Comparison of ENCODE assay signal across 9 mouse cellular contexts in the genomic region with DNA sequence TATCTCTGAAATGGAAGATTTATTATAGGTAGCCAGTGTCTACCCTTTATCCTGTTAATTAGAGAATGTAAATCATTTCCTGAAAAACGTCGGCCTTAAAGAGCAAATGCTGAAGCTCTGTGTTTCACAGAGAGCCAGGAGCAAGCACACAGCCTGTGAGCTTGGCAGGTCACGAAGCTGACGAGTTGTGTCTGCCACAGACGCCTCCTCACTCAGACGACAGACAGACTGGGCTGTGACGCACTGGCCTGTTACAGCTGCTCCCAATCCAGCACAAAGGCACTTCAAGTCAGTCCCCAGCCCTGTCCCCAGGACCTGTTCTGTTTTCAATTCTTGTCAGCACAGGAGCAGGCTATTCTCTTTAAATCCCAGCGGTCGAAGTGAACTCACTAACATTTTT. TPM values are rescaled to one million over a fixed set of nuclear protein-coding genes. Genes with fewer than 3 reads are reported as not detected.
DNase-seq lines count a peak whose midpoint lies in the region; ATAC-seq lines count a peak whose summit lies in the region.
"Had no signal": no experiment of that assay in that cellular context is flagged by ENCODE, and none has a peak within 500 bp of the region (broad histone marks: within the 10 kb centered on the region; RNA-seq: fewer than 3 reads in every experiment).

No protein-coding gene starts in this region.

- H3K36me3 ChIP-seq in hindbrain, embryonic 13.5 days = no peaks in the 10 kb centered on the region
- H3K36me3 ChIP-seq in hindbrain, embryonic 11.5 days (ENCODE audit: control insufficient read depth, insufficient read depth, low read length) = peaks cover 2% of the 10 kb centered on the region; the same call in 1 of the 2 replicates
- no peaks in the 10 kb centered on the region for H3K36me3 ChIP-seq in forebrain, embryonic 15.5 days
- no peaks in the 10 kb centered on the region for H3K36me3 ChIP-seq in kidney, embryonic 15.5 days
- 0 out of 2 replicates have a peak, but pooled peaks cover 3% of the 10 kb centered on the region for H3K36me3 ChIP-seq in neural tube, embryonic 12.5 days
- H3K36me3 ChIP-seq in midbrain, embryonic 16.5 days (ENCODE audit: control insufficient read depth, insufficient read depth, low read length) = no peaks in the 10 kb centered on the region

- H3K4me2 ChIP-seq in hindbrain, embryonic 13.5 days = no peak overlapping the region
- H3K4me2 ChIP-seq in hindbrain, embryonic 11.5 days (replicated peaks; ENCODE audit: low read depth, low read length) = no peak overlapping the region
- H3K4me2 ChIP-seq in forebrain, embryonic 15.5 days (replicated peaks) = no peak overlapping the region
- H3K4me2 ChIP-seq in kidney, embryonic 15.5 days = no peak overlapping the region
- H3K4me2 ChIP-seq in neural tube, embryonic 12.5 days (replicated peaks) = peak overlapping the region; percentile 17
- no peak overlapping the region for H3K4me2 ChIP-seq in midbrain, embryonic 16.5 days (ENCODE audit: low read length)

- H3K4me3 ChIP-seq in hindbrain, embryonic 13.5 days = no peak overlapping the region
- no peak overlapping the region for H3K4me3 ChIP-seq in hindbrain, embryonic 11.5 days (ENCODE audit: low read depth, low read length)
- no peak overlapping the region for H3K4me3 ChIP-seq in forebrain, embryonic 15.5 days
- no peak overlapping the region for H3K4me3 ChIP-seq in kidney, embryonic 15.5 days (replicated peaks)
- no peak overlapping the region for H3K4me3 ChIP-seq in neural tube, embryonic 12.5 days
- no peak overlapping the region for H3K4me3 ChIP-seq in midbrain, embryonic 16.5 days (ENCODE audit: low read depth, low read length)

- no peaks in the 10 kb centered on the region for H3K9me3 ChIP-seq in hindbrain, embryonic 13.5 days
- H3K9me3 ChIP-seq in hindbrain, embryonic 11.5 days (ENCODE audit: control insufficient read depth, low read length) = no peaks in the 10 kb centered on the region
- H3K9me3 ChIP-seq in forebrain, embryonic 15.5 days = no peaks in the 10 kb centered on the region
- H3K9me3 ChIP-seq in kidney, embryonic 15.5 days (replicated peaks) = no peaks in the 10 kb centered on the region
- no peaks in the 10 kb centered on the region for H3K9me3 ChIP-seq in neural tube, embryonic 12.5 days
- H3K9me3 ChIP-seq in midbrain, embryonic 16.5 days (replicated peaks; ENCODE audit: control insufficient read depth, low read length, poor library complexity, severe bottlenecking) = no peaks in the 10 kb centered on the region

- peaks cover 5% of the 10 kb centered on the region for H3K4me1 ChIP-seq in hindbrain, embryonic 13.5 days (replicated peaks)
- no peaks in the 10 kb centered on the region for H3K4me1 ChIP-seq in hindbrain, embryonic 11.5 days (replicated peaks; ENCODE audit: control insufficient read depth, insufficient read depth, low read length)
- peaks cover 6% of the 10 kb centered on the region; the same call in 1 of the 2 replicates for H3K4me1 ChIP-seq in forebrain, embryonic 15.5 days
- H3K4me1 ChIP-seq in kidney, embryonic 15.5 days = peaks cover 27% of the 10 kb centered on the region
- peaks cover 9% of the 10 kb centered on the region; the same call in 1 of the 2 replicates for H3K4me1 ChIP-seq in neural tube, embryonic 12.5 days
- no peaks in the 10 kb centered on the region for H3K4me1 ChIP-seq in midbrain, embryonic 16.5 days (ENCODE audit: control insufficient read depth, insufficient read depth, low read length)

- no peak for DNase-seq in hindbrain, embryonic 11.5 days (ENCODE audit: low spot score)
- no peak for DNase-seq in spleen, postnatal 10 days (ENCODE audit: low spot score in 2 of 2)
- DNase-seq: cerebellum, adult 11-12 months had no signal

- 0 out of 2 replicates have a peak, but pooled peaks have one; percentile 43 for ATAC-seq in hindbrain, embryonic 13.5 days (ENCODE audit: low FRiP score)
- no peak for ATAC-seq in hindbrain, embryonic 11.5 days (ENCODE audit: low FRiP score)
- ATAC-seq in forebrain, embryonic 15.5 days (replicated peaks) = peak; percentile 87
- ATAC-seq in kidney, embryonic 15.5 days (replicated peaks; ENCODE audit: low FRiP score) = peak; percentile 91
- ATAC-seq in neural tube, embryonic 12.5 days (ENCODE audit: low FRiP score, low read depth) = peak; percentile 87
- ATAC-seq in midbrain, embryonic 16.5 days = no peak
- ATAC-seq in monocyte, adult 5-6 weeks (replicated peaks; ENCODE audit: insufficient number of reproducible peaks, low FRiP score, low TSS enrichment, poor library complexity, severe bottlenecking) = no peak

- 34% methylated on average over 9 of the region's 9 CpGs for WGBS in hindbrain, embryonic 13.5 days
- WGBS in hindbrain, embryonic 11.5 days = 49% methylated on average over 9 of the region's 9 CpGs
- 32% methylated on average over 9 of the region's 9 CpGs for WGBS in forebrain, embryonic 15.5 days
- WGBS in kidney, embryonic 15.5 days = 15% methylated on average over 9 of the region's 9 CpGs
- WGBS in neural tube, embryonic 12.5 days = 17% methylated on average over 9 of the region's 9 CpGs
- 48% methylated on average over 9 of the region's 9 CpGs for WGBS in midbrain, embryonic 16.5 days

- H3K27me3 ChIP-seq in hindbrain, embryonic 13.5 days = no peaks in the 10 kb centered on the region
- H3K27me3 ChIP-seq in hindbrain, embryonic 11.5 days (ENCODE audit: control insufficient read depth, insufficient read depth, low read length) = no peaks in the 10 kb centered on the region
- H3K27me3 ChIP-seq in forebrain, embryonic 15.5 days = no peaks in the 10 kb centered on the region
- no peaks in the 10 kb centered on the region for H3K27me3 ChIP-seq in kidney, embryonic 15.5 days
- no peaks in the 10 kb centered on the region for H3K27me3 ChIP-seq in neural tube, embryonic 12.5 days (replicated peaks)
- no peaks in the 10 kb centered on the region for H3K27me3 ChIP-seq in midbrain, embryonic 16.5 days (ENCODE audit: control insufficient read depth, insufficient read depth, low read depth, low read length)

- peak overlapping the region; percentile 63 for H3K27ac ChIP-seq in hindbrain, embryonic 13.5 days
- no peak overlapping the region for H3K27ac ChIP-seq in hindbrain, embryonic 11.5 days (ENCODE audit: low read depth, low read length)
- H3K27ac ChIP-seq in forebrain, embryonic 15.5 days (replicated peaks) = peak overlapping the region; percentile 78
- peak overlapping the region; percentile 74 for H3K27ac ChIP-seq in kidney, embryonic 15.5 days
- peak overlapping the region; percentile 57; the same call in 1 of the 2 replicates for H3K27ac ChIP-seq in neural tube, embryonic 12.5 days
- H3K27ac ChIP-seq in midbrain, embryonic 16.5 days (ENCODE audit: low read length) = no peak overlapping the region

- H3K9ac ChIP-seq in hindbrain, embryonic 13.5 days = no peak overlapping the region
- no peak overlapping the region for H3K9ac ChIP-seq in hindbrain, embryonic 11.5 days (ENCODE audit: low read depth, low read length)
- no peak overlapping the region for H3K9ac ChIP-seq in forebrain, embryonic 15.5 days (replicated peaks)
- no peak overlapping the region for H3K9ac ChIP-seq in kidney, embryonic 15.5 days
- H3K9ac ChIP-seq in neural tube, embryonic 12.5 days = no peak overlapping the region
- no peak overlapping the region for H3K9ac ChIP-seq in midbrain, embryonic 16.5 days (ENCODE audit: low read depth, low read length)

RNA-seq across cellular contexts. Expression of a gene that starts 37.0 kb away (rescaled TPM):
- 80.0 and 81.9 TPM in 2 replicates for polyA plus RNA-seq in hindbrain, embryonic 13.5 days (2015; fragmentation: Nextera tagmentation; extraction: Ambion mirVana)
- polyA plus RNA-seq in hindbrain, embryonic 11.5 days (2014; fragmentation: Nextera tagmentation; extraction: Ambion mirVana) = 123 and 132 TPM in 2 replicates
- 78.9 and 82.8 TPM in 2 replicates for polyA plus RNA-seq in forebrain, embryonic 15.5 days (2015; fragmentation: Nextera tagmentation; extraction: Ambion mirVana)
- polyA plus RNA-seq in kidney, embryonic 15.5 days (2015; fragmentation: Nextera tagmentation; extraction: Ambion mirVana) = 126 TPM in 2 replicates
- 109 and 118 TPM in 2 replicates for polyA plus RNA-seq in neural tube, embryonic 12.5 days (2016; fragmentation: Nextera tagmentation; extraction: Ambion mirVana)
- polyA plus RNA-seq in midbrain, embryonic 16.5 days (2015; fragmentation: Nextera tagmentation; extraction: Ambion mirVana) = 54.4 and 63.7 TPM in 2 replicates
- total RNA-seq in monocyte, adult 5-6 weeks (2017) = 16.2 to 46.7 TPM (median 20.2 TPM) in 3 replicates

RNA-seq across cellular contexts. Expression of a gene that starts 41.4 kb away (rescaled TPM):
- 0.91 and 1.1 TPM in 2 replicates for polyA plus RNA-seq in hindbrain, embryonic 13.5 days (2015; fragmentation: Nextera tagmentation; extraction: Ambion mirVana)
- 2.8 and 3.7 TPM in 2 replicates for polyA plus RNA-seq in hindbrain, embryonic 11.5 days (2014; fragmentation: Nextera tagmentation; extraction: Ambion mirVana)
- 0.26 and 0.32 TPM in 2 replicates for polyA plus RNA-seq in forebrain, embryonic 15.5 days (2015; fragmentation: Nextera tagmentation; extraction: Ambion mirVana)
- polyA plus RNA-seq in kidney, embryonic 15.5 days (2015; fragmentation: Nextera tagmentation; extraction: Ambion mirVana) = 0.30 and 0.52 TPM in 2 replicates
- 1.1 and 1.7 TPM in 2 replicates for polyA plus RNA-seq in neural tube, embryonic 12.5 days (2016; fragmentation: Nextera tagmentation; extraction: Ambion mirVana)
- polyA plus RNA-seq in midbrain, embryonic 16.5 days (2015; fragmentation: Nextera tagmentation; extraction: Ambion mirVana) = 0.30 and 0.40 TPM in 2 replicates
- total RNA-seq in monocyte, adult 5-6 weeks (2017) = 2.1 to 10.0 TPM (median 3.9 TPM) in 3 replicates

Comparison
In these comparisons a context has a peak if more than half of its experiments do, and no peak if none do; other contexts are left out.
1. ATAC-seq: peak in hindbrain, embryonic 13.5 days (single experiment), forebrain, embryonic 15.5 days (single experiment), kidney, embryonic 15.5 days (single experiment) and neural tube, embryonic 12.5 days (single experiment); none in hindbrain, embryonic 11.5 days (single experiment), midbrain, embryonic 16.5 days (single experiment) and monocyte, adult 5-6 weeks (single experiment).
2. H3K27ac ChIP-seq: peak in hindbrain, embryonic 13.5 days (single experiment), forebrain, embryonic 15.5 days (single experiment), kidney, embryonic 15.5 days (single experiment) and neural tube, embryonic 12.5 days (single experiment); none in hindbrain, embryonic 11.5 days (single experiment) and midbrain, embryonic 16.5 days (single experiment).